Mouse (Mus musculus): Measurements from ENCODE around the gene Eid2b. TPM values are rescaled to one million over a fixed set of nuclear protein-coding genes. Genes with fewer than 3 reads are reported as not detected.
"Not testable (repeated sequence)": the region's sequence is repeated elsewhere in the genome, so short reads cannot be mapped to it uniquely, and the experiment has no call there.

Eid2b gene
- total RNA-seq (2014; fragmentation: Nextera tagmentation) (1.2 and 2.1 TPM in 2 replicates), total RNA-seq (2017) (1.6 and 1.9 TPM in 2 replicates)

- peak; percentile 95 for ATAC-seq (replicated peaks; ENCODE audit: poor library complexity, severe bottlenecking)
Measured at GRCm38 (mm10) chr7:28277615-28278278, at the start of gene Eid2b. Gene Eid2b (plus strand): TSS chr7:28277739.

- not testable (repeated sequence) for ATAC-seq (replicated peaks; ENCODE audit: poor library complexity, severe bottlenecking)
Measured at GRCm38 (mm10) chr7:28243943-28244342, 33.6 kb upstream of the Eid2b start.

- no peak for ATAC-seq (replicated peaks; ENCODE audit: poor library complexity, severe bottlenecking)
Measured at GRCm38 (mm10) chr7:28248957-28249356, 28.6 kb upstream of the Eid2b start.

- no peak for ATAC-seq (replicated peaks; ENCODE audit: poor library complexity, severe bottlenecking)
Measured at GRCm38 (mm10) chr7:28251976-28252375, 25.6 kb upstream of the Eid2b start.

- no peak for ATAC-seq (replicated peaks; ENCODE audit: poor library complexity, severe bottlenecking)
Measured at GRCm38 (mm10) chr7:28254591-28254990, 22.9 kb upstream of the Eid2b start.

- ATAC-seq (replicated peaks; ENCODE audit: poor library complexity, severe bottlenecking): no peak
Measured at GRCm38 (mm10) chr7:28255476-28255875, 22.1 kb upstream of the Eid2b start.

- no peak for ATAC-seq (replicated peaks; ENCODE audit: poor library complexity, severe bottlenecking)
Measured at GRCm38 (mm10) chr7:28262861-28263260, 14.7 kb upstream of the Eid2b start.

- ATAC-seq (replicated peaks; ENCODE audit: poor library complexity, severe bottlenecking): peak; percentile 79
Measured at GRCm38 (mm10) chr7:28263786-28264185, 13.8 kb upstream of the Eid2b start.

GRCm38 (mm10) chr7:28265391-28265790 lies 12.1 kb upstream of the Eid2b start:
- no peak for ATAC-seq (replicated peaks; ENCODE audit: poor library complexity, severe bottlenecking)

- peak; percentile 63 for ATAC-seq (replicated peaks; ENCODE audit: poor library complexity, severe bottlenecking)
Measured at GRCm38 (mm10) chr7:28267129-28268041, 10.2 kb upstream of the Eid2b start, which contains the start of gene Eid2. Gene Eid2 (plus strand): TSS chr7:28267881.

- ATAC-seq (replicated peaks; ENCODE audit: poor library complexity, severe bottlenecking): peak; percentile 39
Measured at GRCm38 (mm10) chr7:28268042-28268531, 9.5 kb upstream of the Eid2b start.

GRCm38 (mm10) chr7:28268576-28268975 lies 9.0 kb upstream of the Eid2b start:
- no peak for ATAC-seq (replicated peaks; ENCODE audit: poor library complexity, severe bottlenecking)

GRCm38 (mm10) chr7:28269355-28269754 lies 8.2 kb upstream of the Eid2b start:
- no peak for ATAC-seq (replicated peaks; ENCODE audit: poor library complexity, severe bottlenecking)

- no peak for ATAC-seq (replicated peaks; ENCODE audit: poor library complexity, severe bottlenecking)
Measured at GRCm38 (mm10) chr7:28271761-28272160, 5.8 kb upstream of the Eid2b start.

- ATAC-seq (replicated peaks; ENCODE audit: poor library complexity, severe bottlenecking): no peak
Measured at GRCm38 (mm10) chr7:28277237-28277614, 313 bp upstream of the Eid2b start.

GRCm38 (mm10) chr7:28278279-28278652 lies 727 bp downstream of the Eid2b start:
- ATAC-seq (replicated peaks; ENCODE audit: poor library complexity, severe bottlenecking): no peak

GRCm38 (mm10) chr7:28280630-28281029 lies 3.1 kb downstream of the Eid2b start:
- no peak for ATAC-seq (replicated peaks; ENCODE audit: poor library complexity, severe bottlenecking)

- no peak for ATAC-seq (replicated peaks; ENCODE audit: poor library complexity, severe bottlenecking)
Measured at GRCm38 (mm10) chr7:28290165-28290564, 12.6 kb downstream of the Eid2b start.

GRCm38 (mm10) chr7:28290638-28291590 lies 13.4 kb downstream of the Eid2b start, which contains the start of gene Selenov:
Gene Selenov (minus strand): TSS chr7:28291186.
- ATAC-seq (replicated peaks; ENCODE audit: poor library complexity, severe bottlenecking): no peak

GRCm38 (mm10) chr7:28294481-28294880 lies 16.9 kb downstream of the Eid2b start:
- ATAC-seq (replicated peaks; ENCODE audit: poor library complexity, severe bottlenecking): peak; percentile 58

Measured in granulocyte monocyte progenitor cell, adult 5-6 weeks (primary cell).